9 mouse cellular contexts compared by ENCODE assay signal in the genomic region with DNA sequence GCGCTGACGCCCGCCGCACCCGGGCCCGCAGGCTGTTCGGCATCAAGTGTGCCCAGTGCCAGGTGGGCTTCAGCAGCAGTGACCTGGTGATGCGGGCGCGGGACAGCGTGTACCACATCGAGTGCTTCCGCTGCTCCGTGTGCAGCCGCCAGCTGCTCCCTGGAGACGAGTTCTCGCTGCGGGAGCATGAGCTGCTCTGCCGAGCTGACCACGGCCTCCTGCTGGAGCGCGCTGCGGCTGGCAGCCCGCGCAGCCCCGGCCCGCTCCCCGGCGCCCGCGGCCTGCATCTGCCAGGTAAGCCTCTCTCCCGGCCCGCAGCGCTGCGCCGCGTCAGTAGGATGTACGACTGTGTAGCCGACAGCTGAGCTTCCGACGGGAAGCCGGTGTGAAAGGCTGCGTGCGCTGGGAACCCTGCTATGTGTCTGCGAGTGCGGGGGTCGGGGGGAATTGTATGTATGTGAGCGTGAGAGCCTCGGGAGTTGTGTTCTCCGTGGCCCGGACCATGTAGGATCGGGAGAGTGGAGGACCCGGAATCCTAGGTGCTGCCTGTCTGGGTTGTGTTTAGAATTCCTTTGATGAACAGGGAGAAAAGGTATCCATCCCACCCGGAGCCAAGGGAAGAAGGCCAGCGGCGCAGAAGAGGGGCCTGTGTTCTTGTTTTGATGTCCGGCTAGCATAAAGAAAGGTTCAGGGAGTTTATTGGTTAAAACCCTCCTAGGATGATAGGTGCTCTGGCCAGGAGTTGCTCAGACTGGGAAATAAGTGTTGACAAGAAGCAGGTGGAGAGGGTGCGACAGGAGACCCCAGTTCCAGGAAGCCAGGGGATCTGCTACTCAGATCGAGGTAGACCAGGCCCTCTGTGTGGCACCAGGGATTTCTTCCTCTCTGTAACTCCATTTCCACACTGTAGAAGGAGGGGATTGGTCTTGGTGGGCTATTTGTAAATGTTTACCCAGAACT. TPM values are rescaled to one million over a fixed set of nuclear protein-coding genes. Genes with fewer than 3 reads are reported as not detected.
A peak's percentile ranks its signal among the peaks of the same experiment; 100 is the strongest.
DNase-seq lines count a peak whose midpoint lies in the region; ATAC-seq and TF ChIP-seq lines count a peak whose summit lies in the region.
"Had no signal": no experiment of that assay in that cellular context is flagged by ENCODE, and none has a peak within 500 bp of the region (broad histone marks: within the 10 kb centered on the region; RNA-seq: fewer than 3 reads in every experiment).

No protein-coding gene starts in this region.

- DNase-seq in cerebellum, adult 9-11 months, result peak; percentile 14
- no peak for DNase-seq in cerebellum, adult 11 months
- DNase-seq in kidney, postnatal 4 days, result peak; percentile 34 to 59
- no peak for DNase-seq in Muller cell, postnatal 12 days (ENCODE audit: inconsistent ontology term)

- no peak for TF ChIP-seq POLR2A in ES-Bruce4 (IDR thresholded peaks at IDR 0.05; ENCODE audit: insufficient read depth, low read length)

- H3K36me3 ChIP-seq in ES-Bruce4 (ENCODE audit: control insufficient read depth, insufficient read depth, low read length, poor library complexity, severe bottlenecking), result no peaks in the 10 kb centered on the region
- H3K36me3 ChIP-seq in heart, embryonic 14.5 days (ENCODE audit: control insufficient read depth, insufficient read depth, low read length), result no peaks in the 10 kb centered on the region
- H3K36me3 ChIP-seq in neural tube, embryonic 13.5 days, result no peaks in the 10 kb centered on the region

- TF ChIP-seq EP300 in ES-Bruce4 (IDR thresholded peaks at IDR 0.05; ENCODE audit: insufficient read depth, low read depth, low read length), result no peak

- H3K27ac ChIP-seq in ES-Bruce4 (ENCODE audit: insufficient read depth, low read length), result no peak overlapping the region
- H3K27ac ChIP-seq in heart, embryonic 14.5 days (replicated peaks in 1 of 2; ENCODE audit: control insufficient read depth in 1 of 2, insufficient read depth in 1 of 2, low read depth in 2 of 2, low read length in 2 of 2), result no peak overlapping the region
- H3K27ac ChIP-seq in neural tube, embryonic 13.5 days (replicated peaks), result peak overlapping the region; percentile 70

- H3K4me1 ChIP-seq in ES-Bruce4 (ENCODE audit: control insufficient read depth, insufficient read depth, low read length), result no peaks in the 10 kb centered on the region
- H3K4me1 ChIP-seq in heart, embryonic 14.5 days (ENCODE audit: control insufficient read depth in 2 of 2, insufficient read depth in 2 of 2, low read length in 2 of 2), result peaks cover 9 to 41% of the 10 kb centered on the region in 2 experiments; a peak in 3 of 4 replicates
- peaks cover 54% of the 10 kb centered on the region for H3K4me1 ChIP-seq in neural tube, embryonic 13.5 days (replicated peaks)

- H3K27me3 ChIP-seq in ES-Bruce4 (ENCODE audit: control insufficient read depth, insufficient read depth, low read length, poor library complexity, severe bottlenecking), result peaks cover 29% of the 10 kb centered on the region
- H3K27me3 ChIP-seq in heart, embryonic 14.5 days (ENCODE audit: control insufficient read depth, insufficient read depth, low read length), result peaks cover 97% of the 10 kb centered on the region
- H3K27me3 ChIP-seq in neural tube, embryonic 13.5 days, result peaks cover 100% of the 10 kb centered on the region
- H3K27me3 ChIP-seq: CH12.LX had no signal

- 3% methylated on average over 54 of the region's 59 CpGs for WGBS in heart, embryonic 14.5 days
- 1% methylated on average over 59 of the region's 59 CpGs for WGBS in neural tube, embryonic 13.5 days

- ATAC-seq in heart, embryonic 14.5 days (ENCODE audit: insufficient number of reproducible peaks, insufficient read depth, low FRiP score, low read depth), result no peak
- ATAC-seq in neural tube, embryonic 13.5 days (ENCODE audit: low read depth), result no peak
- ATAC-seq in granulocyte monocyte progenitor cell, adult 5-6 weeks (replicated peaks; ENCODE audit: poor library complexity, severe bottlenecking), result no peak

- H3K4me3 ChIP-seq in ES-Bruce4 (ENCODE audit: low read depth, low read length), result peak overlapping the region; percentile 47
- H3K4me3 ChIP-seq in heart, embryonic 14.5 days (ENCODE audit: control insufficient read depth in 1 of 2, insufficient read depth in 1 of 2, low read depth in 1 of 2, low read length in 2 of 2), result peak overlapping the region; percentile 13 to 48; a peak in 3 of 4 replicates
- peak overlapping the region; percentile 38 for H3K4me3 ChIP-seq in neural tube, embryonic 13.5 days

- peak overlapping the region; percentile 83 for H3K4me2 ChIP-seq in heart, embryonic 14.5 days (ENCODE audit: low read length)
- peak overlapping the region; percentile 56 for H3K4me2 ChIP-seq in neural tube, embryonic 13.5 days

- no peak for TF ChIP-seq CTCF in ES-Bruce4 (IDR thresholded peaks at IDR 0.05; ENCODE audit: low read depth, low read length)

- no peak overlapping the region for H3K9ac ChIP-seq in ES-Bruce4 (ENCODE audit: low read depth, poor library complexity, severe bottlenecking)
- H3K9ac ChIP-seq in heart, embryonic 14.5 days (ENCODE audit: low read length), result no peak overlapping the region
- H3K9ac ChIP-seq in neural tube, embryonic 13.5 days, result peak overlapping the region; percentile 67

- H3K9me3 ChIP-seq in ES-Bruce4 (replicated peaks; ENCODE audit: control insufficient read depth, insufficient read depth, low read length, poor library complexity, severe bottlenecking), result no peaks in the 10 kb centered on the region
- H3K9me3 ChIP-seq in heart, embryonic 14.5 days (ENCODE audit: control insufficient read depth, low read length), result no peaks in the 10 kb centered on the region
- H3K9me3 ChIP-seq in neural tube, embryonic 13.5 days, result no peaks in the 10 kb centered on the region

RNA-seq across cellular contexts. Expression of gene Isl2, which starts 4.2 kb away (rescaled TPM):
- polyA plus RNA-seq in ES-Bruce4 (2011; ENCODE audit: insufficient read depth, insufficient read length, low read depth, missing spikeins), result 0.44 TPM in 1 of 2 replicates, not detected in the other
- polyA plus RNA-seq in heart, embryonic 14.5 days (2014; fragmentation: Nextera tagmentation; extraction: Ambion mirVana), result 0.12 and 0.13 TPM in 2 replicates
- polyA plus RNA-seq in neural tube, embryonic 13.5 days (2015; fragmentation: Nextera tagmentation; extraction: Ambion mirVana), result 55.2 and 62.4 TPM in 2 replicates
- total RNA-seq in granulocyte monocyte progenitor cell, adult 5-6 weeks (2014; fragmentation: Nextera tagmentation), result not detected in 2 replicates
- total RNA-seq in granulocyte monocyte progenitor cell, adult 5-6 weeks (2017), result not detected in 2 replicates

RNA-seq across cellular contexts. Expression of gene Etfa, which starts 30.6 kb away (rescaled TPM):
- polyA plus RNA-seq in ES-Bruce4 (2011; ENCODE audit: insufficient read depth, insufficient read length, low read depth, missing spikeins), result 83.0 and 86.6 TPM in 2 replicates
- polyA plus RNA-seq in heart, embryonic 14.5 days (2014; fragmentation: Nextera tagmentation; extraction: Ambion mirVana), result 396 and 402 TPM in 2 replicates
- 106 and 116 TPM in 2 replicates for polyA plus RNA-seq in neural tube, embryonic 13.5 days (2015; fragmentation: Nextera tagmentation; extraction: Ambion mirVana)
- 79.9 and 109 TPM in 2 replicates for total RNA-seq in granulocyte monocyte progenitor cell, adult 5-6 weeks (2014; fragmentation: Nextera tagmentation)
- 67.4 and 84.7 TPM in 2 replicates for total RNA-seq in granulocyte monocyte progenitor cell, adult 5-6 weeks (2017)

Comparison
In these comparisons a context has a peak if more than half of its experiments do, and no peak if none do; other contexts are left out.
1. DNase-seq: peak in cerebellum, adult 9-11 months (single experiment) and kidney, postnatal 4 days (2 of 2); none in cerebellum, adult 11 months (single experiment) and Muller cell, postnatal 12 days (single experiment).
2. RNA of gene Isl2, which starts 4.2 kb away (polyA plus RNA-seq): 55.2 to 62.4 TPM in neural tube, embryonic 13.5 days; 0.44 TPM in ES-Bruce4 and 0.12 to 0.13 TPM in heart, embryonic 14.5 days; every median in the first group is over 10 times any median in the second.
3. Peak in every context shown above with its lines, with median percentiles within 50 percentile points of each other: H3K4me3 ChIP-seq.